Mouse (Mus musculus) cerebellum, adult 2 months (tissue): Measurements from ENCODE around the gene Gnao1.

Experiments used
- CTCF ChIP-seq: fragments of 200-500 bp; IDR thresholded peaks from 2 replicates; pipeline ENCODE4 v1.5.1; 2011; ENCODE audit warnings: low read depth, mild to moderate bottlenecking, control low read depth, low read length, moderate library complexity, borderline replicate concordance; ENCODE audit not compliant: insufficient read depth
- POLR2A ChIP-seq: fragments of 200-500 bp; IDR thresholded peaks from 2 replicates; pipeline ENCODE4 v1.6.1; 2011; ENCODE audit warnings: low read length, control low read depth, borderline replicate concordance; ENCODE audit not compliant: insufficient read depth

DNA sequence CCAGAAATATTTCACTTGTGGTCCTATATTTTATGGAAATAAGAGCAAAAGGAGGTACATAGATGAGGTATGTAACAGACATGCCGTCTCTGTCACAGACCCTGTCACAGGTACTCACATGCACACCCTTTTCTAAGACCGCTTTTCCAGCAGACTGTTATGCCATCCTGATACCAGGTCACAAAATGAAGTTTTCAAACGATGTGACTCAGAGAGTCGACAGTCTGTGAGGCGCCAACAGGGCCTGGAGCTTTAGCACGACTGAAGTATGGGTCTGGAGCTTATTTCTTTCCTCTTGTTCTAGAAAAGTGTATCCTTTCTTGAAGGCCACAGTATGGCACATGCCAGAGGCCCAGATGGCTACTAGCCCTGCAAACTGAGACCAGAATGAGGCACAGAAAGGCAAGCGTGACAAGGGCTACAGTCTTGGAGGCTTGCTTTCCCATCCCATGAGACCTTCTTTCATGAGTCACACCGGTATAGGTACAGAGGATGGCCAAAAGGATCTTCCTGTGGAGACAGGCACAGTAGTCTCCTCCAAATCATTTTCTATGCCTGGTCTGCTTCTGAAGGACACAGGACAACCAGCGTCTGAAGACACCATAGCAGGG, 43.2 kb downstream of the Gnao1 start:
- TF ChIP-seq CTCF (no peak), POLR2A (no peak)
